Mouse (Mus musculus) C2C12 (cell line): ENCODE measurements around the gene Gpc6. TPM values are rescaled to one million over a fixed set of nuclear protein-coding genes. Genes with fewer than 3 reads are reported as not detected.

ENCODE experiments used
- H3K27me3 ChIP-seq: one replicate; pipeline ENCODE4 v1.6.1; 2011; ENCODE audit not compliant: control insufficient read depth, insufficient read depth, insufficient read length
- H3K36me3 ChIP-seq: one replicate; pipeline ENCODE4 v1.6.1; 2011; ENCODE audit not compliant: control insufficient read depth, insufficient read depth
- H3K4me3 ChIP-seq: one replicate; pipeline ENCODE4 v1.5.1; 2011; ENCODE audit warnings: mild to moderate bottlenecking, control low read depth; ENCODE audit not compliant: poor library complexity, insufficient read depth, severe bottlenecking
- H3K79me2 ChIP-seq: one replicate; pipeline ENCODE4 v1.6.1; 2011; ENCODE audit not compliant: control insufficient read depth, insufficient read depth
- H3K79me3 ChIP-seq: one replicate; pipeline ENCODE4 v1.6.1; 2011; ENCODE audit warnings: low read depth, control low read depth
- H3ac ChIP-seq: one replicate; pipeline ENCODE3; 2011; ENCODE audit warnings: low read depth; ENCODE audit not compliant: control insufficient read depth, insufficient read length
- CEBPB ChIP-seq: IDR thresholded peaks from one replicate; pipeline ENCODE4 v1.6.1; 2011; ENCODE audit warnings: low read depth, mild to moderate bottlenecking, control low read depth, moderate library complexity
- CTCF ChIP-seq: IDR thresholded peaks from one replicate; pipeline ENCODE4 v1.5.1; 2011; ENCODE audit not compliant: control insufficient read depth, insufficient read depth, insufficient read length
- FOSL1 ChIP-seq: IDR thresholded peaks from one replicate; pipeline ENCODE4 v1.8.0; 2011; ENCODE audit warnings: mild to moderate bottlenecking, low read length; ENCODE audit not compliant: poor library complexity, insufficient read depth, severe bottlenecking
- MAX ChIP-seq: IDR thresholded peaks from one replicate; pipeline ENCODE4 v1.6.1; 2011; ENCODE audit warnings: mild to moderate bottlenecking, control low read depth
- MYOD1 ChIP-seq: IDR thresholded peaks from one replicate; pipeline ENCODE4 v1.6.1; 2011; ENCODE audit warnings: low read depth; ENCODE audit not compliant: control insufficient read depth, insufficient read length
- MYOG ChIP-seq: IDR thresholded peaks from one replicate; pipeline ENCODE4 v1.6.1; 2011; ENCODE audit not compliant: control insufficient read depth, insufficient read length; ENCODE audit errors: extremely low read depth
- USF1 ChIP-seq: IDR thresholded peaks from one replicate; pipeline ENCODE4 v1.6.1; 2011; ENCODE audit warnings: low read depth, mild to moderate bottlenecking, control low read depth, moderate library complexity
- polyA plus RNA-seq: library from polyadenylated mRNA; unstranded; fragments of >200 nt; fragmentation: generic; extraction: Trizol; gene quantifications from one replicate; pipeline ENCODE4 v1.2.1, GENCODE M21; 2012; ENCODE audit warnings: missing spikeins

Gene Gpc6
- polyA plus RNA-seq, 1 experiment = 9.6 TPM

GRCm38 (mm10) chr14:117755231-117755630 is 830.1 kb downstream of the Gpc6 start:
- Histone ChIP-seq H3K79me3 (no peaks in the 10 kb centered on the region), H3K36me3 (no peaks in the 10 kb centered on the region), H3K79me2 (no peaks in the 10 kb centered on the region), H3K4me3 (no peak overlapping the region), H3K27me3 (no peaks in the 10 kb centered on the region), H3ac (no peak overlapping the region)
- no peak for TF ChIP-seq FOSL1
- TF ChIP-seq USF1 = no peak
- no peak for TF ChIP-seq MYOD1
- no peak for TF ChIP-seq CTCF
- TF ChIP-seq MAX = no peak
- TF ChIP-seq MYOG = no peak

- no peak overlapping the region for H3ac ChIP-seq
- H3K36me3 ChIP-seq = no peaks in the 10 kb centered on the region
- no peaks in the 10 kb centered on the region for H3K79me3 ChIP-seq
- no peaks in the 10 kb centered on the region for H3K27me3 ChIP-seq
- no peak for TF ChIP-seq MYOG
- TF ChIP-seq MAX = no peak
- TF ChIP-seq CEBPB = no peak
- TF ChIP-seq MYOD1 = no peak
- no peak for TF ChIP-seq USF1
- no peak for TF ChIP-seq CTCF
- no peak for TF ChIP-seq FOSL1
- no peak overlapping the region for H3K4me3 ChIP-seq
- H3K79me2 ChIP-seq = no peaks in the 10 kb centered on the region
Measured at GRCm38 (mm10) chr14:117756505-117756904, 831.4 kb downstream of the Gpc6 start.

- TF ChIP-seq MAX (no peak), MYOG (no peak), CEBPB (no peak)
- Histone ChIP-seq H3K36me3 (no peaks in the 10 kb centered on the region), H3K27me3 (no peaks in the 10 kb centered on the region), H3K79me2 (no peaks in the 10 kb centered on the region), H3K4me3 (no peak overlapping the region), H3ac (no peak overlapping the region), H3K79me3 (no peaks in the 10 kb centered on the region)
Measured at GRCm38 (mm10) chr14:117757790-117758358, 832.8 kb downstream of the Gpc6 start.

GRCm38 (mm10) chr14:117760830-117761517 is 835.9 kb downstream of the Gpc6 start:
- no peaks in the 10 kb centered on the region for H3K27me3 ChIP-seq
- H3ac ChIP-seq = no peak overlapping the region
- H3K36me3 ChIP-seq = no peaks in the 10 kb centered on the region
- H3K4me3 ChIP-seq = no peak overlapping the region
- no peaks in the 10 kb centered on the region for H3K79me3 ChIP-seq
- TF ChIP-seq CTCF (no peak), MAX (no peak), USF1 (no peak), MYOD1 (no peak), MYOG (no peak), CEBPB (no peak), FOSL1 (no peak)
- H3K79me2 ChIP-seq = no peaks in the 10 kb centered on the region

DNA sequence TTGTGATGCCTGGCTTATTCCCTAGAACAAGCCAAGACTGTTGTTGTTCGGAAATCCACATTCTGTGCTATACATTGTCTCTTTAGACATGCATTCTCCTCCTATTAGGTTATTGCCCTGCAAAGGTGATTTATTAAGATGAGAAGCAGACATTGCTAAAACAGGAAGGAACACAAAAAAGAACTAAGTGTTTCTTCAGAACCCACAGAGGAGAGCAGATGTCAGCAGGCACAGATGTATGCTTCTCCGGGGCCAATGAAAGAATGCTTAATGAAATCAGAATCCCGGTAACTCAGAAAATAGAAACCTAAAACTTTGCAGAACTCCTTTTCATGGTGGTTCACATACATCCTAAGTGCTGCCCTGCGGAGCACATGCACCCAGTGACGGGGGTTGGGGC is 837.8 kb downstream of the Gpc6 start:
- H3K4me3 ChIP-seq = no peak overlapping the region
- TF ChIP-seq USF1 = no peak
- no peak for TF ChIP-seq CTCF
- no peak for TF ChIP-seq FOSL1
- TF ChIP-seq MYOG = no peak
- no peak for TF ChIP-seq MYOD1
- TF ChIP-seq MAX = no peak
- TF ChIP-seq CEBPB = no peak
- no peaks in the 10 kb centered on the region for H3K27me3 ChIP-seq
- H3K79me3 ChIP-seq = no peaks in the 10 kb centered on the region
- H3ac ChIP-seq = no peak overlapping the region
- H3K36me3 ChIP-seq = no peaks in the 10 kb centered on the region
- no peaks in the 10 kb centered on the region for H3K79me2 ChIP-seq

DNA sequence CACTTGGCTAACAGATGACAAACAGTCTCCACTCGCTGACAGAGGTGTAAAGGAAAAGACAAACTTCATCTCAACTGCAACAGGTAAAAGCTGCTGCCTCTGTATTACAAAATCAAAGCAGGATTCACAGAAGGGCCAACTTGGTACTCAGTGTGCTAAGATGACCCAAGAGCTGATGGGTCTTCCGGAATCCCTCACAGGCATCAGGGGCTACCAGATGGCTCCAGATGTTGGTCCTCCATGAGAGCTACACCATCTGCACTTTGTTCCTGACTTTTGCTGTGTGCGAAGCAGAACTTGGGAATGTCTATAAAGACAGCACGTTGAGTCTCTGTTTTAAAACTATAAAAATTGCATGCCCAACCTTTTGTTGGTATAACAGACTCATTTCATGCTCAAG is 842.7 kb downstream of the Gpc6 start:
- no peak for TF ChIP-seq MAX
- no peak for TF ChIP-seq FOSL1
- no peak for TF ChIP-seq MYOG
- H3ac ChIP-seq = no peak overlapping the region

More for the DNA sequence above, 842.7 kb downstream of the Gpc6 start:
- Histone ChIP-seq H3K36me3 (no peaks in the 10 kb centered on the region), H3K27me3 (no peaks in the 10 kb centered on the region), H3K79me3 (no peaks in the 10 kb centered on the region), H3K79me2 (no peaks in the 10 kb centered on the region), H3K4me3 (no peak overlapping the region)
